Mouse (Mus musculus) kidney, adult 8-10 months (tissue): ENCODE measurements around the gene Pcna.
"Not testable (repeated sequence)": the region's sequence is repeated elsewhere in the genome, so short reads cannot be mapped to it uniquely, and the experiment has no call there.

Experiments used
- DNase-seq, 2 experiments: peaks; one replicate each; pipeline ENCODE4 v3.0.0; 2022

The Pcna gene

DNA sequence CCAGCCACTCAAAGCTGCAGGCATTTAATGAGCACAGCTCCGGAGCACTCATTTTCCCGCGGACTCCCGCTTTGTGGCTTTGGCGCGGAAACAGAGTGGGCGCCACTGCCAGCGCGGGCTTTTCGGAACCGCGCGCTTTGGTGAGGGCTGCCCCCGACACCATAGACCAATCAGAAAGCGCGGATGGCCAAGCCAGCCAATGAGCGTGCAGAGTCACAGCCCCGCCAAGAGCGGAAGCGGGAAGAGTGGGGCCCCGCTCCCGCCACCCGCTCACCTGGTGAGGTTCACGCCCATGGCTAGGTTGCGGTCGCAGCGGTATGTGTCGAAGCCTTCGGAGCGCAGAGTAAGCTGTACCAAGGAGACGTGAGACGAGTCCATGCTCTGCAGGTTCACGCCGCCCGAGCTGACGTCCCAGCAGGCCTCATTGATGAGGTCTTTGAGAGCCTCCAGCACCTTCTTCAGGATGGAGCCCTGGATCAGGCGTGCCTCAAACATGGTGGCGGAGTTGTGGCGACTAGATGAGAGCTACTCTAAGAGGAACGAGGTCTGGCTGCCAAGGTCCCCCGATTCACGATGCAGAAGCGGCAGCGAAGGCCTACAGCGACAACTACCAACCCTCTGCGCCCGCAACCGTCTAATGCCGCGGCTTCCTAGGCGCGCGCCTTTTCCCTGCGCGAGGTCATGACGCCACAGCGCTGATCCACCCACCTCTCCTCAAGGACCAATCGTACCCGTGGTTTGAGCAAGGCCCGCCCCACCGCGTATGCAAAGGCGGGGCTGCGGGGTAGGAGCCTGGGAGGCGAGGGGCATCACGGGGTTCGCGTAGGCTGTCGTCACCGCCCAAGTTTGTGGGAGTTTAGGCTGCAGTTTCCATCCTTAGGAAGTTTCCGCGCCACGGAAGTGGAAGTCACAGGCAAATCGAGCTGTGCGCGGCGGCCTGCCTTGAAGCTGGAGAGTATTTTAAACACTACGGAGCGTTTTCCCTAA, at the start of gene Pcna:
TSS of gene Pcna (minus strand) at position 773 of the 987 bp plus-strand sequence.
- DNase-seq, result peak; percentile 97

- no peak for DNase-seq
Observed at GRCm38 (mm10) chr2:132301436-132301835, 48.3 kb upstream of the Pcna start.

DNA sequence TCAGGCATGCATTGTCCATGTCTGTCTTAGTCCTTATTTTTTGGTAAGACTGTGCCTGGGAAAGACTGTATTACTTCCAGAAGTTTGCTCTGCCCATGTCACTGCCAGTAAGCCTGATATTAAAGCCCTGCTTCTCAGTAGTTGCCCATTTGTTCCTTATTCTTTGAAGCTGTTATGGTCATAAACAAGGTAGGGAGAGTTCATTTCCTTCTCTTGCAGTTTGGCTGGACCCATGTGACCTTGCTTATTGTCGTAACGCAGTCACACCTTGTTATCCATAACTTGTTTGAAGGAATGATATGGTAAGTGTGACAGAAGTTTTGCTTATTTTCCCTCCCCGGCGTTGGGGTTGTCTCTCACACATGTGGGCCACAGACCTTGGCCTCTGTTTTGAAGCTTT, 45.1 kb upstream of the Pcna start:
- no peak for DNase-seq

DNA sequence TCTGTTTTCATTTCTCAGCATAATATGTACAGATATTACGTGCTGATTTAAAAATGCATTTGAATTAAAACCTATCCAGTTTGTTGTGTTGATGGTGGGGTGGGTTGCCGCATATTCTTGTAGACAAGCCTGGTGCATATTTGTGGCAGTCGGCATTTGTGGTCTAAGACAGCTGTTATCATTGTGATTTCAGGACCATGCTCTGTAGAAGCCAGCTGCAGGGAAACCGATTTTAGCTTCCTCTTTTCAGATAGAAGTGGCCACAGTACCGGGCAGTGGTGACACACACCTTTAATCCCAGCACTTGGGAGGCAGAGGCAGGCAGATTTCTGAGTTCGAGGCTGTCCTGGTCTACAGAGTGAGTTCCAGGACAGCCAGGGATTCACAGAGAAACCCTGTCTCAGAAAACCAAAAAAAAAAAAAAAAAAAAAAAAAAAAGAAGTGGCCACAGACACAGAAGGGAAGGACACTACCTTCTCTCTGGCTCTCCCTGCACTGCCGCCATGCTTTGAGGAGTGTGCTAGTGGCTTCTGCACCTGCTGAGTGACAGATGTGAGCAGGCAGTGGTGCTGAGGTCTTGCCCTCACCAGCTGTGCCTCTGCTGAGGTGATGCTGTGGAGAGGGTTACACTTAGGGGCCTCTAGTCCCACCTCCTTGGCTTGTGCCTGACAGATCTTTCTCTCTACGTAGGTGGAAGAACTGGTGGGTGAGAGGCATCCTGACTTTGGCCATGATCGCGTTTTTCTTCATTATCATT, 40.8 kb upstream of the Pcna start:
- no peak for DNase-seq

GRCm38 (mm10) chr2:132292083-132292482, 39.0 kb upstream of the Pcna start:
- no peak for DNase-seq

GRCm38 (mm10) chr2:132291265-132291664, 38.2 kb upstream of the Pcna start:
- DNase-seq, result no peak

GRCm38 (mm10) chr2:132290808-132291207, 37.7 kb upstream of the Pcna start:
- no peak for DNase-seq

- DNase-seq, result not testable (repeated sequence)
Observed at GRCm38 (mm10) chr2:132289213-132289612, 36.1 kb upstream of the Pcna start.

- DNase-seq, result peak in 1 of 2 experiments; percentile 44
Observed at GRCm38 (mm10) chr2:132286376-132287076, 33.4 kb upstream of the Pcna start.

DNA sequence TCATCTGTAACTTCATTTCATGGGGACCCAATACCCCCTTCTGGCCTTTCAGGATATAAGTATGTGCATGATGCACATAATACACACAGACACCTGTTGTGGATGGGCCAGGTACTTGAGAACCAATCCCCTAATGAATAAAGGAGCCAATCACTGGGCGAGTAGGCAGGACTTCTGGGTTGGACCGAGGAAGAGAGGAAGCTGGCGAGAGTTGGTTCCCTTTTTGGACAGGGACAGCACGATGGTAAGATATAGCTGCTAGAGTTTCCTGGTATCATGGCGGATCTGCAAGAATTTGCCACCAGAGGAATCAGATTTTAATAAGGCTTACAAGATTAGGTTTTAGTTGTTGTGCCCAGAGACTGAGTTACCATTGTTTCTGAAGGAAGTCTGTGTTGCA, 32.6 kb upstream of the Pcna start:
- DNase-seq, result not testable (repeated sequence)

DNA sequence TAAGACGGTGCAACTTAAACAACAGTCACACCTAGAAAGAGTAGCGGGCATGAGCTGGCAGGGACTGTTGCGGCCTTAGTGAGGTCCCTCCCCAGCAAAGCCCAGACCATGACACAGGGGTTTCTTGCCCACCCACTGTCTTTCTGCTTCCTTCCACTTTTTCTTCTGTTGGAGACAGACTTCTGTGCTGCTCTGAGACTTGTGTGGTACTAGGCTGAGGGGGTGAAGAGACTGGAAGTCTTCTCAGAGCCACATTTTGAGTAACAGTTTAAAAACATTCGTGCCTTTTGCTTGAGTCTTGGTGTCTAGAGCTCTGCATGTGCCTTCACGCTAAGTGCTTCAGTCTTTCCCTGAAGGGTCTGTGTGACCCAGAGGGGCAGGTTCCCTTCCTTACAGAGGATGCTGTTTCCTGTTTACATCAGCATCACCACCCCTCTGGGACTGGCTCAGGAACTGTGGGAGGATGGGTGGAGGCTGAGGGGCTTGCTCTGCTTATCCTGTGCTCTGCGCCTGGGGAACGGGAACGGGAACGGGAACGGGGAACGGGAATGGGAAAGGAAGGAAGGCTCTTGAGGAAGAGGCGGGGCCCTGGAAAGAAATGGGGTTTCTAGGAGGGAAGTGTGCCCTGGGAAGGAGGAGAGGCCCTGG, 31.5 kb upstream of the Pcna start:
- DNase-seq, result peak; percentile 51 to 69

GRCm38 (mm10) chr2:132283236-132284070, 30.3 kb upstream of the Pcna start:
- DNase-seq, result no peak

DNA sequence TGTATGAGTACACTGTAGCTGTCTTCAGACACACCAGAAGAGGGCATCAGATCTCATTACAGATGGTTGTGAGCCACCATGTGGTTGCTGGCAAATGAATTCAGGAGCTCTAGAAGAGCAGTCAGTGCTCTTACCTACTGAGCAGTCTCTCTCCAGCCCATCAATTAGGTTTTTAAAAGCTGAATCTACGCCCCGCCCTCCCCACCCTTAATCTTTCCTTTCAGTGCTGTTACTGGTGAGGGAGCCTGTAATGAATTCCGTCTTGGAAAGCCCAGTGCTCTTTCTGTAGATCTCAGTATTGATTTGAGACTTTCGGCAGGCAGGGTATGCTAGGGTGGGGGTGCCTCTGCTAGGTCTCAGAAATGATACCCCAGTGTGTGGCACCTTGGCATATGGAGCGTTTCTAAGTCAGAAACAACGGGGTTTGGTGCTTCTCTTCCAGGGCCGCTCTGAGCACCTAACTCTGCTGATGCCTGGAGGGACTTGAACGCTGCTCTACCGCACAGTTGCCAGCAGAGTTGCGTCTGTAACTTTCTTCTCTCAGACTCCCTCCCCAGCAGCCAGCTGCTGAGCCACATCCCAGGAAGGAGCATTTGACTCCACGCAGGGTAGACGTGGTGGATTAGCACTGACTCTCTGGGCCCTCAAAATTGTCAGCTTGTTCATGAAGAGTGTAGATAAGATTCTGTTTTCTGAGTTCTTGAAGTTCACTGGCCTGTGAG, 29.5 kb upstream of the Pcna start:
- no peak for DNase-seq

GRCm38 (mm10) chr2:132281560-132282452, 28.7 kb upstream of the Pcna start:
- DNase-seq, result no peak

DNA sequence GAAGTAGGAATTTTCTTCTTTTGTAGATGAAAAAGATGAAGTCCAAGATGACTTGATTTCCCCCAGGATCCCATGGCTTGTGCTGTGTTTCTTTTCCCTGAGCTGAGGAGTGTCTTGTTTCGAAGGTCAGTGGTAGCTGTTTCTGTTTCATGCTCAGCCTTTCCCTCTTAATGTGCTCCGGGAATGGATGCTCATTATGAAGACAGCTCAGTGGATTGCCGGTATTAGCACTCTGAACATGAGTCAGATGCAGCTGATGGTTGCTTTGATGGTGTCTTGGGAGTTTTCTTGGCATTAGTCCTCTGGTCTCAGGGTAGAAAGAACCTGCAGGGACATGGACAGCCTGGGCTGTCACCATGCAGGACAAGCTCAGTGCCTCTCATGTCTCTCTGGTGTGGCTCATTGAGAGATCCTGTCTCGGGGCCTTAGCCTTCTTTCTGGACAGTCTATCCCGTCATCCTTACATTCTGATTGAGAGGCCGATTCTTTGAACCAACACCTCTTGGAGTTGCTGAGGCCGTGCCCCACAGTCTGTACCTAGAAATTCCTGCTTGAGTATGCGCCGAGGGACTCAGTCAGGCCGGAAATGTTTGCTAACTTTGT, 27.5 kb upstream of the Pcna start:
- DNase-seq, result no peak

- DNase-seq, result no peak
Observed at GRCm38 (mm10) chr2:132279978-132280377, 26.9 kb upstream of the Pcna start.

DNA sequence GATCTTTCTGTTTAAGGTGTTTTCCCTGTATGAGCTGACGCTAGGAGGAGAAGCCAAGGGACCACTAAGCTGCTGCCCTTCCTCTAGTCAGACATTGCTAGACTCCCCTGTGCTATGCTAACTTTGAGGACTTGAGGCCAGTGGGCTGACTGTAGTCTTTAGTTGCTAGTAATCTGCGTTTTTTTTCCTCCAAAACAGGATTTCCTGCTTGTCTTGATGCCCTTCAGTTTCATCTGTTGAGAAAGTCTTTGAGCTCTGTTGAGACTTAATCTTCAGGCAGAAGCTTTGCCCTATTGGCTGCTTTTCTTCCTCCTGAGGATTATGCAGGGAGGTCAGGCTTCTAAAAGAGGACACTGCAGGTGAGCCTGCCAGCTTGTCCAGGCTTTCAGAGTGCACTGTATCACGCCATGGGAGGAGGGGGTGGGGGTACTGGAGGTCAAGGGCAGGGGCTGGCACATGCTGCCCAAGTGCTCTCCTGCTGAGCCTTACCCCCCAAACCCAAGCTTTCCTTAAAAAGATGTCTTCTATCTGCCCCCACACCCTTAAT, 26.3 kb upstream of the Pcna start:
- DNase-seq, result no peak

DNA sequence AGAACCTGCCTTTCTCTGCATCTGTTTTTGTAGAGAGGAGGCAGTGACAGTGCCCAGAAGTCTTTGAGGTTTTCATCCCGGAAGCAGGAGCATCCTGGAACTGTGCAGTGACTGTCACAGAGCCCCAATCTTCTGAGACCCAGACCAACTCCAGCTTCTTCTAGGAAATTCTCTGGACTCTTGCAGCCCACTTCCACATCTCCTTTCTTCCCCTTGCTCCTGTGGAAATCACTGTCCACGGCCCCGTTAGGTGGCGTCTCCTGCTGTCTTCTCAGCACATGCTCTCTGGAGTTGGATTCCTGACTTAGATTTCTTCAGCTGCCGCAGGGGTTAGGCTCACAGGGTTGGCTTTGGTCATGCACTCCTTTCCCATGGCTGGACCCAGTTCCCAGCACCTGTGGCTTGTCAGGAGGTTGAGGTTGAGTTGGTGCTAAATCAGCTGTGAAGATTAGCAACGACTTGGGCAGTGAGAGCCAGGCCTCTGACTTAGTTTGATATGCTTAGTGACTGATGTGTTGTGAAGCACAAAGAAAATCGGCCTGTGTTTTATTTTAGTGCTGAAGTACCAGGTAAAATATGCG, 25.2 kb upstream of the Pcna start:
- no peak for DNase-seq

DNA sequence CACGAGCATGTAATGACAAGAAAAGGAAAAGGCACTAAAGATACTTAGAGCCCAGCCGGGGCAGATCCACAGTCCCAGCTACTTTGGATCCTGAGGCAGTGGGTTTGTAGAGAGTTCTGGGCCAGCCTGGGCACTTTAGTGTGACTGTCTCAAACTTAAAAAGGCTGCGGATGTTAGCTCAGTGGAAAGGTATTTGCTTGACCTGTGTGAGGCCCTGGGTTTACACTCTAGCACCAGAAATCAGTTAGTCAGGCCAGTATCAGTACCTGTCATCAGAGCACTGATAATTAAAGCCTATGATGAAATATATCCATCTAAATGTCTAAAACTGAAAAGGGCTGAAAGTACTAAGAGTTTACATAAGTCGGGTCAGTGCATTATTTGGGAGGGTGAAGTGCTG, 23.1 kb upstream of the Pcna start:
- no peak for DNase-seq
